Mouse (Mus musculus) kidney, postnatal 10 days (tissue): ENCODE measurements at regions not wholly inside any gene's neighbourhood (a gene's known extent, or its start where the extent isn't known, plus 50 kb on each side); places are given as distances from the start of the nearest gene placed in this dataset.

Experiments used
- DNase-seq: peaks from one replicate; pipeline ENCODE4 v3.0.0; 2021; ENCODE audit warnings: mixed read lengths

DNA sequence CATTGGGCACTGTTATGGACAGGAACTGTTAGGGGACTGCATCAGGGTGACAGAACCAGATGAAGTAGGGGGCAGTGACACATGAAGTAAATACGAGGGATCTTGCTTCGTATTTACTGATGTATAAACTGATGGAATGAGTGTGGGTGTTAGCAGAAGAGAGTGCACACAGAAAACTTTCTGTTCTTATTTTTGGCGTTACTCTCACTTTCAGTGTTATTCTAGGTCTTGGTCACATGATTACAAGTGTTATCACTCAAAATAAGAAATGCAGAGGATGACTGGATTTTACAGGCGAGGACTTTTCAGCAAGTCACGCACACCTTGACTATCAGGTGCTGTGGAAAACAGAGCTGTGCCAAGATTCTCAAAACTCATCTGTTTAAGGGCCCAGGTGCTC, 185.6 kb upstream of the Arhgap24 start:
- no peak for DNase-seq

DNA sequence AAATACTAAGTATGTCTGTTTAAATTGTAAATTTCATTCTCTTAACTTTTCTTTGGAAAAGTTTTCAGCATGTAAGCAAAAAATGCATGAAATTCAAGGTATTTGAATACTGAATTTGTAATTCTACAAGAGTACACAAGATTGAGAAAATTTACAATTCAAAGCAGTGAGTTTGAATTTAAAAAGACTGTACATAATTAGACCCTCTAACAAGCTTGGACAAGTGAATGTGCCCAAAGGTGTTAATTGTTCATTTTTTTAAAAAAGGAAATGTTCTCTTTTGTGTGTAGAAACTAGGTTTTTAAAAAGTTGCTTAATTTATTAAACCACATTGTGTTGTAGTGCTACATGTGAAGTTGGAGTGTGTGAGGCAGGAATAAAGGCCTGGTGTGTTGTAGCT, 174.9 kb upstream of the Arhgap24 start:
- no peak for DNase-seq

- DNase-seq = no peak
These were observed 174.5 kb upstream of the Arhgap24 start for GRCm38 (mm10) chr5:102306718-102307117.

DNA sequence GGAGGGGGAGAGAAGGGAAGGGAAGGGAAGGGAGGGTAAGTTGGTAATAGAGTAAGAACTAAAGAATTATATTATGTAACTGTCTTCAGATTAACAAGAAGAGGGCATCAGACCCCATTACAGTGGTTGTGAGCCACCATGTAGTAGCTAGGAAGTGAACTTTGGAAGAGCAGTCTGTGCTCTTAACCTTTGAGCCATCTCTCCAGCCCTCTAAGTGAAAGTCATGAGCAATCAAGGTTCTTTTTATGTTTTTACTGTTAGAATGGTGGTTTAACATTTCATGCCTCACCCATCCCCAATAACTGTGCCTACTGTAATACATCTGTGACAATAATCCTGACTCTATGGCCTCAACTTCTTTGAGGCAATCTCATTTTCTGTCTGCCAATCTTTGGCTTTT, 169.6 kb upstream of the Arhgap24 start:
- no peak for DNase-seq

DNA sequence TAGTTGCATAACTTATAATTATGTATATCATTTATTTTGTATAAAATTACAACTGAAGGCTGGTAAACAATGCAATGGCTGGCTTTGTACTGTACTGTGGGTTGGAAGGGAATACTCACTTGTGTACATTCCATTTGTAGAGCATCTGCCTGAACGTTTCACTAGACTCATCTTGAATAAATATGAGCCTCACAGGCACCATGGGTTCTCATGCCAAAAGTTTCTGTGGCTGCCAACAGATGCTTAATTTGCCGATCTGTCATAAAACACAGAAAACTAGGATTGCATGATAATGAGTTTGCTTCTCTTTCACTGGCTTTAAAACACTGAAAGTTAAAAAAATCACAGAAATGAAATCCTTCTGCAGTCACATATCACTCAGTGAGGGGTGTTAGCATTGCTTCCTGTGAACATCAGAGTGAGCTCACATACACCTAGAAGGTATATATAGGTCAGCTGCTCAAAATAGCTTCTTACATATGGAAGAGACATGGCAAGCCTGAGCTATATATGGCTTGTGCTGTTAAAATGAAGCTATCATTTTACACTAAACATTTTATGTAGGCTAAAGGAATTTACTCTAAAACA, 152.9 kb upstream of the Arhgap24 start:
- no peak for DNase-seq

DNA sequence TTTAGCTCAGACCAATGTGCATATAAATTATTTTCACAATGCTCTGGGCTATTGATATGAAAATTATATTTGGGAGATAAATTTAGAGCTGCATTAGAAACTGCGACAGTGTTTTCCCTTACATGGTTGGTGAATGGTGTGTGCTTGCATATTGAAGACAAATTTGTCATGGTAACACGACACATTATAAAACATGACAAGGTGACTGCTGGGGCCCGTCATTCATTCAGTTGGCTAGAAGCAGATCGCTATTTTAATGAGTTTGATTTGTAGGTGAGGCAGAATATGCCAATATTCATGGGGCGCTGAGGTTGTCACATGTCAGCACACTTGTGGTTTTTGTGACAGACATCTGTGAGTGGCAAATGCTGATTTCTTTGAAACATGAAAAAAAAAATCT, 147.3 kb upstream of the Arhgap24 start:
- no peak for DNase-seq

GRCm38 (mm10) chr5:102334442-102335197, 146.6 kb upstream of the Arhgap24 start:
- no peak for DNase-seq

- no peak for DNase-seq
These were observed 114.7 kb upstream of the Arhgap24 start for GRCm38 (mm10) chr5:102366481-102366880.

- DNase-seq = peak; percentile 22
These were observed 107.8 kb upstream of the Arhgap24 start for GRCm38 (mm10) chr5:102373309-102373971.

DNA sequence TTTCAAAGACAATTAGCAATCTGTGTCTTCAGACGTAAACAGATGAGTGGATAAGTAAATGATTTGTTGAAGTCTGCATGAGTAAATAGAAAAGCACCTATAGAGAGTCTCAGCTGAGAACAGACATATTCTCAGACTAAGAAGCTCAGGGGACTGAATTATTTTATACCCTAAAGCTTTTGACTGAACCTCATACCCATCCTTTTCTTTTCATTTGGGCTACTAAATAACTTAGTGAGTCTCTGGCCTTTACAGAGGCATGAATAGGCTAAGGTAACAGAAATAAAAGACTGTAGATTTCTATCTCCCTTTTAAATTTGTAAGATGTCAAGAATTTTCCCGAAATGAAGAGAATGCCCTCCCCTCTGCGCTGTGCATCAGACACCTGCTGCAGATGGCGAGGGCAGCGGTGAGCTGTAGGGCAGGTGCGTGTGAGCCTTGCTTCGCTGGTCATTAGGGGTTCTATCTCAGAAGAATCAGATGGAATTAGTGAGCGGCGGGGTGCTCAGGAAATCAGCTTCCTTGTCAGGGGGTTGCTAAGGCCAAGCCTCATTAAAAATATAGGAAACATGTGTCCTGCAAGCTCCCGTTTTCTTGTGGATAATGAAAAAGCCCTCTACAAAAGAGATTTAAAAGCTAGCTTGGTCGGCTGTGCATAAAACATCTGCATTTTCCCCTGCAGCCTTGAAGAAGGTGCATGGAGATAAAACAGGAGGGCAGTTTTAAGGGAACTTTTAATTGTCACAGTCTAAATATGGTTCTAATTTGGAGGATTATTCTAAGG, 107.0 kb upstream of the Arhgap24 start:
- no peak for DNase-seq

DNA sequence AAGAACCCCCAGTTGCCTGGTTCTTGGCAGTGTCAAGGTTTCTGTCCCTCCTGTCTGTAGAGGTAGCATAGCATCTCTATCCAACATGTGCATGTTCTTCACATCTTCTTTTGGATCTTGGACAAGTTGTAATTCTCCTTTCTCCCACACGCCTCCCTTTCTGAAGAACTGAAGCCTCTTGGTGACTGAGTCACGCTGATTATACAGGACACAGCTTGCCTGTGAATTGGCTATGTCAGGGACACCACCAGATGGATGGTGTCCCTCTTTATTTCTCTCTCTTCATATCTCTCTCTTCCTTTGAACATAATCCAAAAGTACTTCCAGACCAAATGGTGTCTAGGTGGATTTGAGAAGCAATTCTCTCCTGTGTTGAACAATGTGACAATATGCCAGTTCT, 105.9 kb upstream of the Arhgap24 start:
- DNase-seq = no peak

GRCm38 (mm10) chr5:102393941-102394340, 87.2 kb upstream of the Arhgap24 start:
- DNase-seq = no peak

DNA sequence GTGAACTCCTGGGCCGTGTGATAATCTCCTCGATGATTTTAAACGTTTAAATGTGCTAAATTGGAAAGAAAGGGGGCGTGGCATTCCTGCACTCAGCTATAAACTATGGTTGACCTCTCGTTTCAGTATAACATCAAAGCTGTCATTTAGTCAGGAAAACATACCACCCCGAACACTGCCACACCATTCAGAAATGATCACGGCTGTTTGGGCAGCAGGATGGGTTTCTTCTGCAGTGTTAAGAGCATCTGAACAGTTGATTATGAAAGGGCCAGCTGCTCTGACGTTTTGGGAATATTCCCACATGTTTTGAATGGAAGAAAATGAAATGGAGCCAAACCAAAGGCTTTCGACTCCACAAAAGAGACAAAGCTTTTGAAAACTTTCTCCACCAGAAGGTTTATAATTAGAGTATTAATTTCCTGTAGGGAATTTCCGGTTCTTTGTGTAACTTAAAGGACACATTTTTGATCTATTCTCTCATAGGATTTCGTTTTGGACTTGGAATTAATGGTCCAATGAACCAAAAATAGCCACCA, 85.5 kb upstream of the Arhgap24 start:
- DNase-seq = no peak

GRCm38 (mm10) chr5:102399006-102399405, 82.2 kb upstream of the Arhgap24 start:
- no peak for DNase-seq

DNA sequence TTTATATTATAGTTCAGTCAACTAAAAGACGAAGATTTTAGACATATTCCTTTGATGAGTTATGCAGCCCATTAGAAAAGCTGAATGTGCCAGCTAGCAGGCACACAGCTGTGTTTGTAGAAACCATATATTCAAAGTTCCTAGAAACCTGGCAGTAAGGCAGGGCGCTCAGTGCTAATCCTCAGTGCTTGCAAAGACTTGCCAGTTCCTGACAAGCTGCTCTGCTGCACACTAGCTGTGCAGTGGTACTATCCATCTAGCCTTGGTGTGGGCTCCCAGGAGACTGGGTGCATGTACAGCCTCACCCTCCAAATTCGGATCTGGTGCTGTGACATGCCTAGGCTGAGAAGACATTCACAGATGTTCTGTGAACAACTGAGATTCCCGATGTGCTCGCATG, 63.5 kb upstream of the Arhgap24 start:
- DNase-seq = no peak

DNA sequence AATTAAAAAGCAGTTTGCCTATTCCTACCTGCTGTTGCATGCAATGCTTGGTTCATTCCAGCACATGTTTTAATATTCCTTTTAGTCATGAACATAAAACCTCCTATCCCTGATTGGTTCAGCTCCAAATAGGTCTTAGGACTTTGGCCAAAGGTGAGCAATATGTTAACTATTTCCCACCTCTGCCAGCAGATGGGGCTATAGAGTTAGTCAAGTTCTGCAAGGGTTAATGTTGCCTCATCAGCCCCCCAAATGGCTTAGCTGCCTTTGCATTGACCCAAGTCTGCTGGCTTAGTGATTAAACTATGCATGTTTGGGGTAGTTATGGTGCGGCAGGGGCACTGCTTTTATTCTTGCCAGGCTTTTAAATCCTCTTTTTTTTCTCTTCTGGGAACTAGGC, 62.1 kb upstream of the Arhgap24 start:
- DNase-seq = peak; percentile 20

- DNase-seq = no peak
These were observed 56.5 kb upstream of the Arhgap24 start for GRCm38 (mm10) chr5:102424636-102425242.

DNA sequence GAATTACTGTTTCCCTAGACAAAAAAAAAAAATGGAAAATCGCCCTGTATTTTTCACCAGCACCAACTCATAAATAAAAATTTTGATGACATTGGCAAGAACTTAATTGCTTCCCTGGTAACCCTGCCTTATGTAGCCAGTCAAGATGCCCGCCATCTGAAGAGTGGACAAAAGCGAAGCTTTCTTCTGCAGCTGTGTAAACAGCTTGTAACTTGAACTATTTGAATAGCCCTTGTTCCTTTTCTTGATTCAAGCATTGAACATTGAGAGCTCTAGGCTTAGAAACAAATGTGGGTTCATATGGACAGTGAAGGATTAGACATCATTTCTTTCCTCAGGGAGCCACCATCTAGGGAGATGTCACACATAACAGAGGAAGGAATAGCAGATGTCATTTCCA, 52.9 kb upstream of the Arhgap24 start:
- DNase-seq = no peak
